Mouse (Mus musculus): Measurements from ENCODE around the gene Camta1.

Camta1 gene

DNA sequence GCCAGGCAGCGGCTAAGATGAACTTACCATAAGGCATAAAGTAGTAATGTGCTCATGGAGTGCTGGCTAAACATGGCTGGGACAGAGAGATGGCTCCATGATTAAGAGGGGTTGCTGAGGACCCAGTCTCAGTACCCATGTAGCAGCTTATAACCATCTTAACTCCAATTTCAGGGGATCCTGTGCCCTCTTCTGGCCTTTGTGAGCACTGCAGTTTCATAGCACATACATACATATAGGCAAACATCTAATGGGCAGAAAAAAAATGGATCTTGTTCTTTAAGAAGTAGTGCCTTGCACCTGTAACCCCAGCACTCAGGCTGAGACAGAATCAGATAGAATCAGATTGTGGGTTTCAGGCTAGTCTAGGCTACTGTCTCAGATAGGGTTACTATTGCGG, 454.5 kb downstream of the Camta1 start:
- in situ Hi-C loops (cut with MboI, MseI) = loop anchor here in 1 of 2 experiments (5.0 kb wide), 1 partner anchor 105 kb away; no protein-coding TSS in a partner anchor

DNA sequence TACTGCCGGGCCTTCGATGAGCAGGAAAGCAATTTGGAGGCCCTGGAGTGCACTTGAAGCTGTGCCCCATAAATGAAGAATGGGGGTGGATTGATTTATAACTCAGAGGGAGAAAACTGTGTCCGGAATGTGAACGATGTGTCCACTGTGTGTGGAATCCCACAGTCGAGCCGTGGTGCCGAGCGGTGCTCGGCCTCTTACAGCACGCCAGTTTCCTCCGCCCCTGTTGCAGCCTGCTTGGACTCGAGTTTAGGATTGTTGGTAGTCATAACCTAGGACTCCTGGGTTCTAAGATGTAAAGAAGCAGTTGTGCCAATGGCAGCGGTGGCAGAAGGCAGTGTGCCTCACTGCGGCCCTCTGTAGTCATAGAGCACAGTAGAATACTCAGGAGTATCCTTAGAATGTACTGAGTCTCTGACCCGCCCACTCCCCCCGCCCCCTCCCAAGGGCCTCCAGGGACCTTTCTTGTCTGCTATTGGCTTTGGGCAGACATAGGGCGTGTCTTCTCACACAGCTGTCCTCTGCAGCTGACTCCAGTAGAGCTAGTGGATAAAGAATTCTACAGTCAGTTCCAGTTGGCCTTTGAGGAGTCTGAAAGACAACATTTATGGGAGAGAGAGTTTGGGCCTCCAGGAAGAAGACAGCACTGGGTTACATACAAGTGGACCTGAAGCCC, 457.0 kb downstream of the Camta1 start:
- in situ Hi-C loops (cut with MboI, MseI) = loop anchor here in 1 of 2 experiments (5.0 kb wide), 1 partner anchor 102 kb away; no protein-coding TSS in a partner anchor

DNA sequence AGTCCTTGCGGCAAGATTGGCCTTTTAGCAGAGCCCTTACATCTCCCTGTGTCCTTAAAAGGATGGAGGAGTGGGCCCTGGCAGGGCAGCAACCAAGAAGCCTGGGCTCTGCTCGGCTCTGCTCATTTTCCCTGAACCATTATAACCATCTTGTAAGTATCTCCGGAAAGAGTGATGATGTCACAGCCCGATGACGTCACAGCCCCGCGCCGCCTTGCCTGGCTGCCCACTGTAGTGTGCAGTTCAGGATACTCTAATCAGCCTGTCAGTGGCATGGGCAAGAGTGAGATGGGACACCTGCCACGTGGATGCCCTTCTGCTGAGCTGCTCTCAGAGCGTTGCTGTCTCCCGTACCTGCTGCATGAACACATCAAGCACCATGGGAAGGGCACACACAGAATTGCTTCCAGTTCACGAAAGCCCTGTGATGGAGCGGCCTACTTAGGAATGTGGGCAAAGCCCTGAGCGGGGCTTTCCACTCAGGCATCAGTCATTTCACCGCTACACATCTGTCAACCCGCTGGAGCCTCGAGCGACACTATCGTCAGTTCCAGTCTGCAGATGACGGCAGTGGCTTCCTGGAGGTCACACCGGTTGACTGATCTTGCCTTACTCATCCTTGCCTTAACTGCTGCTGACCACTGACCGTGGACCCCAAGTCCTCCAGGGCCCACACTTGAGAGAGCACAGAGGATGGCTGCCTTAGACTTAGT, 459.8 kb downstream of the Camta1 start:
- in situ Hi-C loops (cut with MboI, MseI) = no loop called here

DNA sequence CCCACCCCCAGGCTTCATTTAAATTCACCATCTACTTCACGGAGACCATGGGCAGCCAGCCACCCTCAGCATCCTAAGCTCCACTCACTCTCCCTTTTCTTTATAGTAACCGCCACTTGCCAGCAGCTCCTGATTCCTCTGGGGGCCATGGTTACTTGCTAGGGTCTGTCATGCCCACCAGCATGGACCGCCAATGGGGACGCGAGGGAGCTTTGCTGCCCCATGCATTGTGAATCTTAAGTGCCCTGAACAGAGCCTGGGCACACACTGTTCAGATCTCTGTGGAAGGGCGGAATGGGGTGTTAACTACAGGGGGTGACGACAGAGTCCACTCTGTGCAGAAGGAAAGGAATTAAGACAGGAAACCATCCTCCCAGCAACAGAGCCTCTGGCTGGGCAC, 465.1 kb downstream of the Camta1 start:
- in situ Hi-C loops (cut with MboI, MseI) = no loop called here

DNA sequence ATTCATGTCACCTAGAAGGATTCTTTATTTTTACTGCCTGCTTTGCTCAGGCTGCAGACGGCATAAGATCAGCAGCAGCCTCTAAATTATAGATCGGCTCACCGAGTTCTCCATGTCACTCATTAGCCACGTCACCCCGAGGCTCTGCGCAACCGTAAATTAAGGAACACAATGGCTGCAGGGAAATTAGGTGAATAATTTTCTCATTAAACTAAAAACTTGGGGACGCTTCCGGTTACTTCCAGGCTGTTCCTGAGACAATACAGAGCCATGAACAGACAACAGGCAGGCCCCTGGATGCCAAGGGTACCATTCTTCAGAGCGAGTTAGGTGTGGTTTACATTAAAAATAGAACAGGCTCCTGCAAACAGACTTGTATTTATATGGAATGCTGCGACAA, 472.3 kb downstream of the Camta1 start:
- in situ Hi-C loops (cut with MboI, MseI) = no loop called here

DNA sequence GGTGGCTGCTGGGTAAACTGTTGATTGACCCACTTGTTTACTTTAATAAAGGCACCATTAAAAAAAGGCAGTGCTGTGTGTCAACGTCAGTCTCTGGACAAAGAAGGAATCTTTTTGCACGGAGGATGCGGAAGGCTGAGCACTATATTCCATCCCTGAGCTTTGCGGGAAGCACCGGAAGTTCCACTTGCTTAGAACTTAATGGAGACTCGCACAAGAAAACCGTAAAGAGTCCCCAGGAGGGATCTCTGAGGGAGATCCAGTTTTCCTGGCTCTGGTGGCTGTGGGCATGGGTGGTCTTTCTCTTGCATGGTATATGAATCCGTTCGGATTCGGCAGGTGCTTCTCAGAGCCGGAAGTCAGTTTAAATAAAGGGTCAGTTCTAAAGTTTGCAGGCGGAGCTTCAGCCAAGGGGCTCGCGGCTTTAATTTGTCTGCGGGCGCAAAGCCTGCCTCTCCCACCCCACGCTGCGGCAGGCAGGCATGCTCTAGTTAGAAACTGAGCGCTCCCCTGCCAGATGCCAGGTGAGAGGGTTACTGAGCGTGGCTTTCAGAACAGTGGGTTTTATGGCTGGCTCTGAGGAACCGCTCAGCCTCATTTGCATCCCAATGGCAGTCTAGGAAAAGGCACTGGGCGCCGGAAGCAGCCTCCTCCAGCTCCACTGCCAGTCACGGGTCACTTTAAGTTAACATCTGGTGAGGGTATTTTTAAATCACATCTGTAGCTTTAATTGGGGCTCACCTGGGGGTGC, 474.8 kb downstream of the Camta1 start:
- in situ Hi-C loops (cut with MboI, MseI) = no loop called here

DNA sequence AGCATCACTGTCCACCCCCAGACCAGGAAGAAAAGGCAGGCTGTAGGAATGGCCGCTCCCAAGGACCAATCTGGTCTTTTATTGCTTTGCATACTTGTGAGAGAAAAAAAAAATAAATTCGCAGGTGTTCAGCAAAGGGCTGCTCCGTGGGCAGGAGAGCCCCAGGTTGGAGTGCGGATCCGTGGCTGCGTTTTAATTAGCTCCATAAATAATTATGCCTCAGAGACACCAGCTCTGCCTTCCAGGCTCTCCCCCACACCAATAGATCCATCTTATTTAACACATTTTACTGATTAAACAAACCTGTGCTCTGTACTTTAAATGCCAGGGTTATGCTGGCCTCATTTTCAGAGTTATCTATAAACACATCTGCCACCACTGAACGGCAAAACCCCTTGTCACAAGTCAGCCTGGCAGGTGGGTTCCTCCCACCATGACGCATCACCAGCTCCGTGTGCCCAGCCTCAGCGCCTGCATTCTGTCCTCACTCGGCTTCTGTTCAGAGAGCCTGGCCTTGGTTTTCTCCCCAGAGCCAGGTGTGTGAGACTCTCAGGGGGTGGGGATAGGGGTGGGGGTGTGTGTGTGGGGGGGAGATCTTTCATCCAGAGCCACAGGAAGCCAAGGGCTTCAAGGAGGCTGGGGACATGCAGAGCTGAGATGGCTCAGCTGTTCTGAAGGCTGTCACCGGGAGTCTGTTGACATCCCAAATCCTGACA, 475.5 kb downstream of the Camta1 start:
- in situ Hi-C loops (cut with MboI, MseI) = no loop called here

DNA sequence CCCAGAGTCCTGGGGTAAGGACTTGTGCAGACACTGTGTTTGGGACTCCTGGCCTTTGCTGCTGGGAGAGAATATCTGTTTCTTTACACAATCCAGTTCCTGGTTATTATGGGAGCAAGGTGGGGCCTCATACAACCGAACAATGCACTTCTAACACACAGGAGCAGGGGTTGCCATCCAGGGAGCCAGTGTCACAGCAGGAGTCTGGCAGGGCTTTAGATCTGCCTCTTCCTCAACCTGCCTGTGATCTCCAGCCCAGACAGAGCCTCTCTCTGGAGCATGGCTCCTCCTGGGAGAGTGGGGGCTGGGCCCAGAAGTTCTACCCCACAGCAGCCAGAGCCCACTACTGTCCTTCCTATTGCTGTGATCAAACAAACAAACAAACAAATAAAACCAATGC, 483.9 kb downstream of the Camta1 start:
- in situ Hi-C loops (cut with MboI, MseI) = no loop called here

DNA sequence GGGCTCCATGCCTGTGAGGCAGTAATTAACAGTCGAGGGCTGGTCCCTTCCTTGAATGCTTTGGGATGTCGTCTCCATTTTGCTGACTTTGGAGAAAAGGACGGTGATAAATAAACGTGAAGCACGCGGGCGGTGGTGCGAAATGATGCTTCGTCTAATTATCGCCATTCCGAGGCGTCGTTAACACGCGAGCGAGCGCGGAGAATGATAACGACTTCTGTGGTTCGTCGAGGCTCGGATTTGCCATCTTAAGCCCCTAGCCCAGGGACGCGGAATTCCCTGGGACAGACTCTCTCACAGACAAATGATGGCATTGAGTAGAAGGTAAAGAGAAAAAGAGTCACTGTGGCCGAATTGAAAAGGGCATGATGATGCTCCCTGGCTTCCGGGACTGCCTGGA, 485.4 kb downstream of the Camta1 start:
- in situ Hi-C loops (cut with MboI, MseI) = no loop called here

DNA sequence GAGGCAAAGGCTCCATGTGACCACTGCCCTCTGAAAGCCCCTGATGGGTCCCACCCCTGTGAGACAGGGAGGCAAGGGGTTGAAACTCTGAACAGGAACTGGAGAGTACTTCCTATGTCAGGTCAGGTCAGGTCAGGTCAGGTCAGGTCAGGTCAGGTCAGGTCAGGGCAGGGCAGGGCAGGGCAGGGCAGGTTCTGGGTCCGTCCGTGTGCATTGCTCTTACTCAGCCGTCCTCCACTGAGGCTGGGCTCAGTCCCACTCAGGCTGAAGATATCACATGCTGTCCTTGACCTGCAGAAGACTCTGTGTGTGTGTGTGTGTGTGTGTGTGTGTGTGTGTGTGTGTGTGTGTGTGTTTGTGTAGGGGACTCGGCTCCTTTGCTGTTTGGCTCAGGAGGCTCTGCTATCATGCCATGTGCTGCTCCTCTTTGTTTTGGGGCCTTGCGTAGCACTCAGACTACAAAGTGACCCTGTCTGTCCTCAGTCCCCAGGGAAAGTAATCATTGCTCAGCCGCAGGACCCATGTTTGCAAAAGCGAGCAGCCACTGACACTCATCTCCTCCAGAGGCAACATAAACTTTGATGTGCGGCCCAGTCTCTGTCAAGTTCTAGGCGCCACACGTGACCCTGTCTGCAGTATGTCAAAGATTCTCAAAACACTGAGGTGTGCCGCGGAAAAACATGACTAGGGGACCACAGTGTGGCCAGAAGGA, 488.7 kb downstream of the Camta1 start:
- in situ Hi-C loops (cut with MboI, MseI) = no loop called here

DNA sequence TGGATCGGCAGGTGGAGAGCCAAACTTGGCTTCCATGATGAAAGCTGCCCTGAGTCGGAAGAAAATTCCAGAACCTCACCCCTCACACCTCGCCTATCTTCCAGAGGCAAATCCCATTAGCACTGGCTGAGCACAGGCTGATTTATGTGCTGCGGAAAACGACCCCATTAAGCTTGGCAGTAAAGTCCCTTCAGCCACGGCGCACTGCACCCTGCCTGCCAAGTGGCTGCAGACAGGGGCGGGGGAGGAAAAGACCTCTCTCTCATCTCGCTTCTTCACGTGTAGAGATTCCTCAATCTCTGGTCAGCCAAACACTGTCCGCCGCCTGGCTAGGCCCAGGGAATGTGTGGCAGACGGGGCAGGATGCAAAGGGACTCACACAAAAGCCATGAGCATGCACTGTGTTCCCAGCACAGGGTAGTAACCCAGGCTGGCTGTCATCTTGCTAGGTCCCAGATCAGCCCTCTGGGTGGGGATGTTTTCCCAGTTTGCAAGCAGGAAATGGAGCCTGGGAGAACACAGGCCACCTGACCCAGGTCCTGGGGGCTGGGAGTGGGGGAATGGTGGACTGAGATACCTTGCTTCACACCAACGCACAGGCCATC, 494.6 kb downstream of the Camta1 start:
- in situ Hi-C loops (cut with MboI, MseI) = no loop called here

DNA sequence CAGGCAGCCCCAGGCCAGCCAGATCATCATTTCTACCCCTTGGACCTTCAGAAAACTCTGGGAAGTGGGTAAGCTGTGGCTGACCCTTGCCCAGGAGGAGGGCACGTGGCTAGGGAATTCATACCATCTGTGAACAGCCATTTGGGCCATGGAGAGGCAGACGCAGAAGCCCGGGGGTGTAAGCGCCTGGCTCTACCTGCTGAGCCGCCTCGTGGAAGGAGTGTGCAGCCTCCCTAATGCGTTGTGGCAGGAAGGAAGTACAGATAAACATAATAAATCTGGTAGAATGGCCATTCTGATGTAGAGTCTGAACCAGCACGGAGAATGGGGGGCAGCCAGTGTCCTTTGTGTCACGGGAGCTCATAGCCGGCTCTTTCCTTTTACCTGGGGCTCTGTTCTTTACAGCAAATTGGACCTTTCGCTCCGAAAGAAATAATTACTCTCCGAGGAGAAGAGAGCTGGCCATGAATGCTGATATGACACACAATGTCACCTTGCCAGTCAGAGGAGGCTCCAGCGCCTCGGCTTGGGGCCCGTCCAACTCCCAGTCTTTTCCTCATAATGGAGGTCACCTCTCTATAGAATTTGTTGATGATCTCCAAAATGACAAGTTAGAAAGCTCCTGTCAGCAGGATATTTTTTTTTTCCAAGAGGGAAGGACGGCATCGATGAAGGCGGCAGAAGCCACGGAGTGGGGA, 500.6 kb downstream of the Camta1 start:
- in situ Hi-C loops (cut with MboI, MseI) = loop anchor here in 1 of 2 experiments (5.0 kb wide), 1 partner anchor 49 kb away; no protein-coding TSS in a partner anchor

DNA sequence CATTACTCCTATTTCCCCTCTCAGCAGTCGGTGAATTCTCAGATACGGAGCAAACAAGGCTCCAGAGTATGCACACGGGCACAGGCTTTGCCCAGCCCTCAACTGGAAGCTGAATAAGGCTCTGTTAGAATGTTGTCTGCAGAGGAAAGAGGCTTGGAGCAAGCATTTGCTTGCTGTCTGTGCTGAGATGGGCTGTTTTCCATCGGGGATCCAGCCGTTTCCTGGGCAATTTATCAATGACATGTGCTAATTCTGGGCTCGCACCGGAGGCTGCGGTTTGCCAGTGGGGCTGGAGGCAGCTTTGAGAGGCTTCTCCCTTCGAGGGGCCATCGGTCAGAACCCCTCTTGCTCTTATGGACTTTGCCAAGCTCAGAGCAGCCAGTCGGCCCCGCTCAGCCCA, 506.2 kb downstream of the Camta1 start:
- in situ Hi-C loops (cut with MboI, MseI) = no loop called here

DNA sequence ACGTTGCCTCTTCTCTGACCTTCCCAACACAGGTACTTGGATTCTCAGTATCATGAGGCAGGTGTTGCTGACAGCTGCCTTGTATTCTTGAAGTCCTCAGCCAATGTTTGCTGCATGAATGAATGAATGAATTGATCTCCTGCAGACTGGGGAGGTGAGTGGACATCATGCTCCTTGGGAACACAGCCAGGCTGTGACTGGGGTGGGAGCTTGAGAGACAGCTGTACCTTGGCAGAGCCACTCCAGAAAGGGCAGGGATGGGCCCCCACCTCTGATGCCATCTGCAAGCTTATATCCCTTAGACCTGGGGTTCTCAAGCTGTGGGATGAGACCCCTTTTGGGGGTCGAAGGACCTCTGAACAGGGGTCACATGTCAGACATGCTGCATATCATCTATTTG, 508.9 kb downstream of the Camta1 start:
- in situ Hi-C loops (cut with MboI, MseI) = no loop called here

DNA sequence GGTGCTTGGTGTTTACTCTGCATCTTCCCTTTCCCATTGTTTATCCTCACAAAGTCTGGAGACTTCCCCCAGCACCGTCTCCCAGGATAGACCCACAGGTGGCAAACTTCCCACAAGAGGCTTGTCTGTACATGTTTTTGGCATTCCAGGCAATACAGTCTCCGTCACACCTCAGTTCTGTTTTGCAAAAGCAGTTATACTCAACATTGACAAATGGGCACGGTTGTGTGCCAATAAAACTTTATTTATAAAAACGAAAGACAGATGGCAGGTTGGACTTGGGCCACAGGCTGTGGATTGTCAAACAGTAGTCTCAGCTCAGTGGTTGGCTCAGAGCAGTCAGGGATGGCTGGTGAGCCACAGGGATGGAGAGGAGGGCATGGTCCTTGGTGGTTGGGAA, 509.4 kb downstream of the Camta1 start:
- in situ Hi-C loops (cut with MboI, MseI) = no loop called here

DNA sequence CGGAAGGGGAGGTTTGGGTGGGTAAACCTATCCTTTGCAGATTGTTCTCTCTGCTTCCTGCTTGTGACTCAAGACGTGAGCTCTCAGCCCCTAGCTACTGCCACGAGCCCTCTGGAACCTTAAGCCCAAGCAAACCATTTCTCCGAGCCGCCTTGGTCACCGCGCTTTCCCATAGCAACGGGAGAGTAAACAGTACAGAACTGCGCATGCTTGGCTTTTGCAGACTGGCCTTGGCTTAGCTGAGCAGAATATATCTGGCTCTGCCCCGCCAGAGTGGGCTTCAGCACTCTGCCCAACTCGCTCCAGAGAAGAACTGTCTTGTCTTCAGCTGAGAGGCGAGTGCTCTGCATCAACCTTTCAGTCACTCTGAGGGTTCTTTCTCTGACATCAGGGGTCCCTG, 509.9 kb downstream of the Camta1 start:
- in situ Hi-C loops (cut with MboI, MseI) = no loop called here

DNA sequence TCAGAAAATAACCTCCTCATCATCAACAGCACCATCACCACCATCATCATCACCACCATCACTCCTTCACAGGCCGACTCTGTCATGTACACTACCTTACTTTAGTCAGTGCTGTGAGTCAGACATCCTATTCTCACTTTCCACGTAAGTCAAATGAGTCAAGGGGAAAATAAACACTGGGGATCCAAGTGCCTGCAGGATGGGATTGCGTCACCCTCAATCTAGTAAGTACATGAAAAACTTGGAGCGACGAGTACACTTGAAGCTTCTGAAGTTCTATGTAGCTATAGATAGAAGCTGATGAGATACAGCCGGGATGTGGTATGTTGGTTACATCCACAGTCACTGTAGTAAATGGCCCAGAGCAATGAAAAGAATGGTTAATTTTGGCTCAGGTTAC, 514.1 kb downstream of the Camta1 start:
- in situ Hi-C loops (cut with MboI, MseI) = no loop called here

DNA sequence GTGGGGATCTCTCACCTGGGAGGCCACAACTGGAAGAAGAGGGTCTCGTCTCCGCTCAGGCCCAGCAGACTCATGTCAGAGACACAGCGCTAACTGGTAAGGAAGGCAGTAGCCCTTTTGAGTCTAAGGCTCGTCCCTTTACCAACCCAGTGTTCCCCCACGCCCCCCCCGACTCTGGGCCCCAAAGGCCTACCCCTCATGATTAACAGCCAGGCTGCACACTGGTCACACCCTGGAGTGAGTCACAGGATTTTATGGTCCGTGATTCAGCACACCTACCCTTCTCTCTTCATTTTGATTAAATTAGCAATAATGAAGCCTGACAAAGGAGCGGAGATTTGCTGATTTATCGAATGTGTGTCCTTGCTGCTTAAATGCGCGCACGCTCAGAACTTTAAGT, 515.0 kb downstream of the Camta1 start:
- in situ Hi-C loops (cut with MboI, MseI) = no loop called here

DNA sequence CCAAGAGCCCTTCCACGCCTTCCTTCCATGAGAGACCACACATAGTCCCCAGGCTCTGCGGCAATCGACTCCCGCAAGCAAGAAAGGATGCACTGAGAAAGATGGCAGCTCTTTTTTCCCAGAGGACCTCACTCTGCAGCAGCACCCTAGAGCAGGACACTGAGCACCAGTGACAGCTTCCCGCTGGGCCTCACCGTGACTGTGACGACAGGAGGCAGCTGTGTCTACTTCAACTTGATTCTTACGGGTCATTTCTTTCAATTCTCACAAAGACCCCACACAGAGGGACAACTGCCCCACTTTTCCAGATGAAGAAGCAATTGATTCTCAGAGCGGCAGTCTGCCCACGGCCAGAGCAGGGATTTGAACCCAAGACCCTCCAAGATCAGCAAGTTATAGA, 516.9 kb downstream of the Camta1 start:
- in situ Hi-C loops (cut with MboI, MseI) = no loop called here

DNA sequence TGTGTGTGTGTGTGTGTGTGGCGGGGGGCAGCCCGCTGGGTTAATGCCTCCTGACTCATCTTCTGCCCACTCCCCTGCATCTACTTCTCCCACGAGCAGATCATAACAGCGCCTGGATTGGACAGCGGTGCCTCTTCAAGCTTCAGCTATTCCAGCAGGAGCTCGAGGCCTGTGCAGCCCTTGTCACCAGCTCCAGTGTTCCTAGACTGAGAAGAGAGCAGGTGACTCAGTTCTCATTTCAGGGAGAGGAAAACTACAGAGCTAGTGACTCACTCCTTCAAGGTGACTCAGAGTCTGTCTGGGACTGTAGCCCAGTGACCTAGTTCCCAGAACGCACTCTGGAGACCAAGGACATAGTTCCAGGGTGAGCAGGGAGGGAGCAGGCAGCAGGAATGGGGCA, 522.3 kb downstream of the Camta1 start:
- in situ Hi-C loops (cut with MboI, MseI) = no loop called here

All from T-helper 17 cell (primary cell).